Mouse (Mus musculus) hindbrain, embryonic 14.5 days (tissue): ENCODE measurements at regions not wholly inside any gene's neighbourhood (a gene's known extent, or its start where the extent isn't known, plus 50 kb on each side); places are given as distances from the start of the nearest gene placed in this dataset.

Experiments used
- ATAC-seq: fragments of 200-750 bp; cut with Nextera tagmentation; 2 replicates; pipeline ENCODE4 v1.8.0; 2017; ENCODE audit warnings: moderate number of reproducible peaks, mild to moderate bottlenecking, moderate TSS enrichment, moderate library complexity; ENCODE audit not compliant: low FRiP score
- DNase-seq: peaks from one replicate; pipeline ENCODE4 v3.0.0-alpha.2; 2015; ENCODE audit warnings: low spot score
- H3K27ac ChIP-seq: fragments of 300-500 bp; sonication (generic); 2 replicates; pipeline ENCODE4 v1.5.1; 2014; ENCODE audit warnings: mild to moderate bottlenecking, moderate library complexity
- H3K27me3 ChIP-seq: fragments of 300-500 bp; sonication (generic); 2 replicates; pipeline ENCODE4 v1.6.1; 2014; ENCODE audit warnings: mild to moderate bottlenecking, low read length, mixed read lengths; ENCODE audit not compliant: control insufficient read depth, insufficient read depth
- H3K36me3 ChIP-seq: fragments of 300-500 bp; sonication (generic); replicated peaks from 2 replicates; pipeline ENCODE4 v1.6.1; 2014; ENCODE audit not compliant: control insufficient read depth, insufficient read depth
- H3K4me1 ChIP-seq: fragments of 300-500 bp; sonication (generic); replicated peaks from 2 replicates; pipeline ENCODE4 v1.6.1; 2014; ENCODE audit warnings: antibody characterized with exemption, low read length, mixed read lengths; ENCODE audit not compliant: control insufficient read depth, insufficient read depth
- H3K4me2 ChIP-seq: fragments of 300-500 bp; sonication (generic); replicated peaks from 2 replicates; pipeline ENCODE4 v1.6.1; 2014; ENCODE audit warnings: mild to moderate bottlenecking, moderate library complexity
- H3K4me3 ChIP-seq: fragments of 300-500 bp; sonication (generic); replicated peaks from 2 replicates; pipeline ENCODE4 v1.5.1; 2014; ENCODE audit warnings: mild to moderate bottlenecking, low read length
- H3K9ac ChIP-seq: fragments of 300-500 bp; sonication (generic); 2 replicates; pipeline ENCODE4 v1.6.1; 2014
- H3K9me3 ChIP-seq: fragments of 300-500 bp; sonication (generic); 2 replicates; pipeline ENCODE4 v1.6.1; 2016; ENCODE audit warnings: low read length; ENCODE audit not compliant: control insufficient read depth
- WGBS: fragments of 180-500 bp; shearing (Covaris S2); extraction: QIAGEN DNeasy Blood & Tissue Kit; methylation state at CpG from one replicate; pipeline ENCODE4 v1.1.7; 2014; 5-methylcytosine and 5-hydroxymethylcytosine counted together

DNA sequence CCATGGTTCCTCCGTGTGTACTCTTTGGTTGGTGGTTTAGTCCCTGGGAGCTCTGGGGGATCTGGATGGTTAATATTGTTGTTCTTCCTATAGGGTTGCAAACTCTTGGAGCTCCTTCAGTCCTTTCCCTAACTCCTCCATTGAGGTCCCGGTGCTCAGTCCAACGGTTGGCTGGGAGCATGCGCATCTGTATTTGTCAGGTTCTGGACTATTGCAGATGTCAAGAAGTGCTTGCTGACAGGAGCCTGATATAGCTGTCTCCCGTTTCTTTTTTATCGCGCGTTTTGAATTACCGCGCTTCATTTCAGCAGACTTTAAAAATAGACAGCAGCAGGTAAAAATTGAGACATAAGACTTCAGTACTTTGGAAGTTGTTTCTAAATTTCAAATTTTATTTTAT lies 518.3 kb upstream of the Adgrl2 start:
- no peaks in the 10 kb centered on the region for H3K4me1 ChIP-seq
- no peak for ATAC-seq
- no peaks in the 10 kb centered on the region for H3K36me3 ChIP-seq
- 92% methylated on average over 10 of the region's 10 CpGs for WGBS
- H3K27ac ChIP-seq = no peak overlapping the region
- no peaks in the 10 kb centered on the region for H3K27me3 ChIP-seq
- no peak for DNase-seq
- H3K9ac ChIP-seq = no peak overlapping the region
- no peaks in the 10 kb centered on the region for H3K9me3 ChIP-seq
- H3K4me3 ChIP-seq = no peak overlapping the region
- no peak overlapping the region for H3K4me2 ChIP-seq

DNA sequence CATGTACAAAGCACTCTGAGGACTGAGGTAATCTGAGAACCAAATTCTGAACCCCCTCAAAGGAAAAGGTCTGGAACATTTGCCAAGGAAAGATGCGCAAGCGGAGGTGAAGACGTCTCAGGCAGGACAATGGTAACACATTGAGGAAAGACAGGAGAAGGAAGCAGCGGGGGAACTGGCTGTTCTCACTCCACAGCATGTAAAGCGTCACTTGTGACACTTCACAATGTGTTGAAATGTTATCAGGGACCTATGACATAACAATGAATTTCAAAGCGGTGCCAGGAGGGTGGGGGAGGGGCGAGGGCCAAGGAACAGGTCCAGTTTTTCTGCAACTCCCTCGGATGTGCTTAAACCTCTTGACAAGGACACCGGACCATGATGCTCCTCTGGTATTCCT lies 515.3 kb upstream of the Adgrl2 start:
- Histone ChIP-seq H3K27ac (no peak overlapping the region), H3K27me3 (no peaks in the 10 kb centered on the region), H3K4me2 (no peak overlapping the region), H3K4me3 (no peak overlapping the region), H3K9me3 (no peaks in the 10 kb centered on the region), H3K36me3 (no peaks in the 10 kb centered on the region), H3K9ac (no peak overlapping the region), H3K4me1 (no peaks in the 10 kb centered on the region)
- ATAC-seq (no peak), DNase-seq (no peak)
- 82% methylated on average over 9 of the region's 9 CpGs for WGBS

DNA sequence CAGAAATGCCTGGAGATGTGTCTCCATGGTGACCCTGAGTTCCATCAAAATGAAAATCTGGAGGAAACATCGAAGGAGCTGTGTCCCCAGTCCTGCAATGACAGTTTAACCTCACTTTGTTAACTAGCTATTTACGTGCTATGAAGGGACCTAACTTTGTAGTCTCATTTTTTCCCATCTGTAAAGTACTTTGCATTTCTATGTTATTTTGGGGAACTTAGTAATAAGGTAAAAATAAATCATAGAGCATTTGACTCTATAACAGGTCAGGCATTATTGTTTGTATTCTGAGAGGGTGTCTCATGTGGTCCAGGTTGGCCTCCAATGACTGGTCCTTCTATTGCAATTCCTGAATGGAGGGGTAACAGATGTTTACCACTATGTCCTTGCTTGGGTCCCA lies 513.6 kb upstream of the Adgrl2 start:
- Histone ChIP-seq H3K4me1 (no peaks in the 10 kb centered on the region), H3K9ac (no peak overlapping the region), H3K27ac (no peak overlapping the region), H3K36me3 (no peaks in the 10 kb centered on the region), H3K27me3 (no peaks in the 10 kb centered on the region), H3K4me3 (no peak overlapping the region), H3K9me3 (no peaks in the 10 kb centered on the region), H3K4me2 (no peak overlapping the region)
- DNase-seq = no peak
- ATAC-seq = no peak
- 88% methylated on average over 2 of the region's 2 CpGs for WGBS

DNA sequence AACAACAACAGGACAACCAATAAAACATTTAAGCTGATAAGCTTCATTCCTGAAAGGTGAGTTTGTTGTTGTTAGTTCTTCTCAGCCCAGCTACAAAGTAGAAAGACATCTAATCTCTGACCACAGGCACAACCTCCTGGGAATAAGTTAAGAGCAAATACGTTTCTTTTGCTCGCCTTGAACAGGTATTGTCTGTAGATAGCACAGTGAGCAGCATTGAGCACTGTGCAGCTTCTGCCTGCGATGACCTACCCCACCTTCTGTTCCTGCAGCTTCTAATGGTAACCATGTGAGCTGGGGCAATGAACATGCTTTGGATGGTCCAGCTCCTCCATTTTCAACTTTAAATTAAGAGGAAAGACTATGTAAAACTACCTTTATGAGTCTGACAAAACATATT lies 509.8 kb upstream of the Adgrl2 start:
- ATAC-seq (no peak), DNase-seq (no peak)
- H3K4me2 ChIP-seq = no peak overlapping the region
- 86% methylated on average over 3 of the region's 3 CpGs for WGBS
- no peak overlapping the region for H3K27ac ChIP-seq
- H3K4me3 ChIP-seq = no peak overlapping the region
- no peaks in the 10 kb centered on the region for H3K36me3 ChIP-seq
- H3K9ac ChIP-seq = no peak overlapping the region
- no peaks in the 10 kb centered on the region for H3K9me3 ChIP-seq
- no peaks in the 10 kb centered on the region for H3K27me3 ChIP-seq
- no peaks in the 10 kb centered on the region for H3K4me1 ChIP-seq

DNA sequence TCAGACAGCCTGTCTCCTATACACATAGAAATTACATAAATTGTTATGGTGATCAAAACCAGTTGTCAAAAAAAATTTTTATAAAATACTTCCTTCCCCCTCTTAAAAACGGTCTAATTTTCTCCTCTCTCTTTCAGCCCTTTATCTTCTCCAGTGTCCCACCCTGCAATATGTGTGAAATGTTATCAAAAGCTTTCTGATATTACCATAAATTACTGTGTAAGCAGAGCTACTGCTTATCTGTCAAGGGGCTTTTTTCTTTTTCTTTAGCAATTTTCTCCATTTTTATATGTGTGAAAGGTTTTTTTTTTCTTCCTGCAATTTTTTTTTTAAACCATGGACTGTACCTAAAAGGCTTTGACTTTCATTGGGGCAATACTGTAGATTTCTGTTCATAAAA lies 508.4 kb upstream of the Adgrl2 start:
- no peak overlapping the region for H3K9ac ChIP-seq
- no peak for DNase-seq
- no peak overlapping the region for H3K4me3 ChIP-seq
- WGBS = 79% methylated on average over 1 of the region's 1 CpGs
- no peaks in the 10 kb centered on the region for H3K4me1 ChIP-seq
- no peaks in the 10 kb centered on the region for H3K36me3 ChIP-seq
- no peak overlapping the region for H3K4me2 ChIP-seq
- no peaks in the 10 kb centered on the region for H3K9me3 ChIP-seq
- H3K27me3 ChIP-seq = no peaks in the 10 kb centered on the region
- H3K27ac ChIP-seq = no peak overlapping the region
- no peak for ATAC-seq

DNA sequence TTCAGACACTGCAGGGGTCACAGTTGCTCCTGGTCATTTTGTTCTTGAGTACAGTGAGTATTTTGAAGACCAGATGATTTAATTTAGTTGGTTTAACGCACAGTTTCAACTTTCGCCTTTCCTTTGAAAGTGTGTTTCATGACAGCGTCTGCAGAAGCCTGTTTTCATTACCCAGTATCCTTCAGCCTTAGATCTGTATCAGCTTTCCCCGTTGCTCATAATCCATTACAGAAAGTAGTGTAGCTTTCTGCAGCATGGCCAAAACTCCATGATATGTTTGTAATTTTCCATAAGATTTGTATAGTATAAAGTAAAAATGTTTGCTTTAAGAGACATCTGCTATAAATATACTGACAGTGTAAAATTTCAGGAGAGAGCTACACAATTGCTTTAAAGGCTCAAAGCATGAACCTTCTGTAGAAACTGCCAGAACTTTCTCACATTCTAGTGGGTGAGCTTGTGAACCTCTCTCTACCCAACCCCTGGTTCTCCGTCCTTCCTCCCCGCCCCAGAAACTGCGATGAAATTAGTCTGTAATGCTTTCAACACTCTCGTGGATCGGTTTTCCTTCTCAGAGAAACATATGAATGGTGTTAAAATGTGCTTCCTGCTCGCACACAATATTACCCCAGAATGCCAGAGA lies 506.6 kb upstream of the Adgrl2 start:
- WGBS = 83% methylated on average over 10 of the region's 10 CpGs
- no peak overlapping the region for H3K4me2 ChIP-seq

DNA sequence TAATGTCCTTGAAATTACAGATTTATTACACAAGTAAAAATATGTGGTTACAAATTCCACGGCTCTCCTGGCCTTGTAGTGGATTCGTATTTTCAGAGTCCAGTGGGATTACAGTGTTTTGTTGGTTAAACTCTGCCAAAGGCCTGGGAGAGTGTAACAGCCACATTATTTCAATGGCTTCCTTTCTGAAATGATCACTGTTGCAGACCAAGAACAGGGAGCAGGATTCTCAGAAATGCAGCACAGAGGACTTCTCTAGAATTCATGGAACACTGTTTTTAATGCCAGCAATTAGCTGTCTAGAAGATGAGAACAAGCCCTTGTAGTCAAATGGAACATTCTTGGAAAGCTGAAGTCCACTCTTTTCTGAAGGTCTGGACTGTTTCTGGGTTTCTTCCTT lies 505.8 kb upstream of the Adgrl2 start:
- ATAC-seq = no peak

More for the DNA sequence above, 506.6 kb upstream of the Adgrl2 start:
- ATAC-seq = no peak
- no peak for DNase-seq
- H3K9me3 ChIP-seq = no peaks in the 10 kb centered on the region
- no peak overlapping the region for H3K9ac ChIP-seq
- H3K4me3 ChIP-seq = no peak overlapping the region
- no peak overlapping the region for H3K27ac ChIP-seq
- H3K27me3 ChIP-seq = no peaks in the 10 kb centered on the region
- H3K36me3 ChIP-seq = no peaks in the 10 kb centered on the region
- H3K4me1 ChIP-seq = no peaks in the 10 kb centered on the region

DNA sequence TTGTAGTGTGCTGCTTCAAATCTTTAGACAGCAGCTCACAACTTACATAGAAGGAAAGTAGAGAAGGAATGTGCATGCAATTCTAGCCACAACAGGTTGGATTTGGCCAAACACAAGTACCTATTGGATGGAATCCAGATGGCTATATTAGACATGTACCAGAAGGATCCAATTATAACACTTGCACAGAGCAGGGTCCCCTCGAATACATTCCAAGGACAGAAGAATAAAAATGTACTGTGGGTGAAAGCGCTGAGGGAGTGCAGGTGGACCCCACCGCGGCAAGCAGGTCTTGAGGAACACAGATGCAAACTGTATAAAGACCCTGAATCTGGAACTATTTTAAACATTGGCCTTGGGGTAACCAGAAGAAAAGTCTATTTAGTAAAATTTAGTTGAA lies 497.8 kb upstream of the Adgrl2 start:
- no peak overlapping the region for H3K4me2 ChIP-seq
- no peaks in the 10 kb centered on the region for H3K36me3 ChIP-seq
- WGBS = 96% methylated on average over 4 of the region's 4 CpGs
- no peak overlapping the region for H3K4me3 ChIP-seq
- DNase-seq = no peak
- no peaks in the 10 kb centered on the region for H3K9me3 ChIP-seq
- H3K27ac ChIP-seq = no peak overlapping the region
- no peak for ATAC-seq
- H3K4me1 ChIP-seq = no peaks in the 10 kb centered on the region
- H3K27me3 ChIP-seq = no peaks in the 10 kb centered on the region
- no peak overlapping the region for H3K9ac ChIP-seq

More for the DNA sequence above, 505.8 kb upstream of the Adgrl2 start:
- Histone ChIP-seq H3K4me3 (no peak overlapping the region), H3K4me2 (no peak overlapping the region), H3K27ac (no peak overlapping the region), H3K4me1 (no peaks in the 10 kb centered on the region), H3K27me3 (no peaks in the 10 kb centered on the region), H3K9me3 (no peaks in the 10 kb centered on the region), H3K9ac (no peak overlapping the region), H3K36me3 (no peaks in the 10 kb centered on the region)
- DNase-seq = no peak
- WGBS = 70% methylated on average over 2 of the region's 2 CpGs

DNA sequence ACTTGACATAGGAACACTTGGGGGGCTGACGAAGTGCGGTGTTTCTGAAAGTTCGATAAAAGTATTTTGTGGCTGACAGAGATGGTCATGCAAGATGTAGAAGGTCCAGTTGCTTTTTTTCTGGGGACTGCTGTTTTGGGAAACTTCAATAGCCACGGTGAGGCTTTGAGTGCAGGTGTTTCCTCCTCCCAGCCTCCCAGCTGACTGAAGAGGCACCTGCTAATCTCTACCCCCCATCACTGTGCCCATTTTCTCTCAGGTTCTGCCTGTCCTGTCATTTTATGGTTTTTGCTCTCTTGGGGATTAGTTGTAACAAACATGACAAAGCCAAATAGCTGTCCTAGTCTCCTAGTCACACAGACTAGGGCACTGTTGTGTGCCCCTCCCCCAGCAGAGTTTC lies 495.1 kb upstream of the Adgrl2 start:
- Histone ChIP-seq H3K27me3 (no peaks in the 10 kb centered on the region), H3K36me3 (no peaks in the 10 kb centered on the region), H3K9ac (no peak overlapping the region), H3K4me2 (no peak overlapping the region), H3K27ac (no peak overlapping the region), H3K9me3 (no peaks in the 10 kb centered on the region), H3K4me1 (no peaks in the 10 kb centered on the region), H3K4me3 (no peak overlapping the region)
- no peak for DNase-seq
- WGBS = 84% methylated on average over 4 of the region's 4 CpGs
- ATAC-seq = no peak

DNA sequence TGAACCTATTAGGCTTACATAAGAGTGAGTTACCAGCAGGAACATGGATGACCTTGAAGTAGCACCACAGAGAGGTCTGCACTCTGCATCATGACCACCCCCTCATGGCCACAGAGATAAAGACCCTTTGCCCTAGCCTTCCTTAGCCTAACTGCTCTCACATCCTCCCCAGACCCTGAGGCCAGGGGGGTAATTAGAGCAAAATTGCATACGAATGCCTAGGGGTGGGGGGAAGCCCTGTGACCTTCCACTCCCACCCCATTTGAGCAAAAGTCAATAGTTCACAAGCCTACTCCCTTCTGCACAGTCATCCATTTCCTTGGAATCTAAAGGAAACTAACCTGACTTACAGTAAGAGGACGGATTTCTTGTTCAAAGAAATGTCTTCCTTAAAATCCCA lies 494.0 kb upstream of the Adgrl2 start:
- ATAC-seq (no peak), DNase-seq (no peak)
- Histone ChIP-seq H3K9ac (no peak overlapping the region), H3K27ac (no peak overlapping the region), H3K4me2 (no peak overlapping the region), H3K4me3 (no peak overlapping the region), H3K4me1 (no peaks in the 10 kb centered on the region), H3K9me3 (no peaks in the 10 kb centered on the region), H3K36me3 (no peaks in the 10 kb centered on the region), H3K27me3 (no peaks in the 10 kb centered on the region)
- 74% methylated on average over 2 of the region's 2 CpGs for WGBS
